Mouse (Mus musculus) lung, postnatal 0 days (tissue): ENCODE data around the gene Fut11. TPM values are rescaled to one million over a fixed set of nuclear protein-coding genes. Genes with fewer than 3 reads are reported as not detected.

Experiments used
- ATAC-seq: fragments of 200-750 bp; cut with Nextera tagmentation; 2 replicates; pipeline ENCODE4 v1.8.0; 2017; ENCODE audit warnings: moderate library complexity
- DNase-seq: peaks from one replicate; pipeline ENCODE4 v3.0.0-alpha.2; 2016; ENCODE audit warnings: low spot score
- H3K27ac ChIP-seq: fragments of 300-500 bp; sonication (generic); 2 replicates; pipeline ENCODE4 v1.5.1; 2014; ENCODE audit warnings: antibody characterized with exemption, mild to moderate bottlenecking, low read length, mixed read lengths
- H3K27me3 ChIP-seq: fragments of 300-500 bp; sonication (generic); replicated peaks from 2 replicates; pipeline ENCODE4 v1.6.1; 2014; ENCODE audit warnings: low read length, mixed read lengths; ENCODE audit not compliant: insufficient read depth
- H3K36me3 ChIP-seq: fragments of 300-500 bp; sonication (generic); 2 replicates; pipeline ENCODE4 v1.6.1; 2014; ENCODE audit warnings: low read length, mixed read lengths; ENCODE audit not compliant: insufficient read depth
- H3K4me1 ChIP-seq: fragments of 300-500 bp; sonication (generic); 2 replicates; pipeline ENCODE4 v1.6.1; 2014; ENCODE audit warnings: antibody characterized with exemption, low read depth, low read length, mixed read lengths; ENCODE audit not compliant: insufficient read depth
- H3K4me2 ChIP-seq: fragments of 300-500 bp; sonication (generic); replicated peaks from 2 replicates; pipeline ENCODE4 v1.6.1; 2014; ENCODE audit warnings: low read depth, mild to moderate bottlenecking, low read length, moderate library complexity, mixed read lengths
- H3K4me3 ChIP-seq: fragments of 300-500 bp; sonication (generic); 2 replicates; pipeline ENCODE4 v1.5.1; 2014; ENCODE audit warnings: low read depth, low read length
- H3K9ac ChIP-seq: fragments of 300-500 bp; sonication (generic); replicated peaks from 2 replicates; pipeline ENCODE4 v1.6.1; 2014; ENCODE audit warnings: low read depth, mild to moderate bottlenecking
- H3K9me3 ChIP-seq: fragments of 300-500 bp; sonication (generic); 2 replicates; pipeline ENCODE4 v1.6.1; 2016; ENCODE audit warnings: low read length, mixed read lengths
- CTCF ChIP-seq: IDR thresholded peaks from 2 replicates; pipeline ENCODE4 v1.5.1; 2016; ENCODE audit warnings: antibody characterized with exemption, mild to moderate bottlenecking
- EP300 ChIP-seq: IDR thresholded peaks from 2 replicates; pipeline ENCODE4 v1.6.1; 2016; ENCODE audit warnings: antibody characterized with exemption, mild to moderate bottlenecking, control low read depth
- WGBS: fragments of 180-500 bp; shearing (Covaris S2); extraction: QIAGEN DNeasy Blood & Tissue Kit; methylation state at CpG from one replicate; pipeline ENCODE4 v1.1.7; 2014; 5-methylcytosine and 5-hydroxymethylcytosine counted together
- polyA plus RNA-seq: library from polyadenylated mRNA; unstranded; fragments of >200 nt; fragmentation: Nextera tagmentation; extraction: Ambion mirVana; gene quantifications from 2 replicates; pipeline ENCODE4 v1.2.1, GENCODE M21; 2015

Fut11 gene
- polyA plus RNA-seq, 1 experiment from 2014 or later = 24.2 TPM

DNA sequence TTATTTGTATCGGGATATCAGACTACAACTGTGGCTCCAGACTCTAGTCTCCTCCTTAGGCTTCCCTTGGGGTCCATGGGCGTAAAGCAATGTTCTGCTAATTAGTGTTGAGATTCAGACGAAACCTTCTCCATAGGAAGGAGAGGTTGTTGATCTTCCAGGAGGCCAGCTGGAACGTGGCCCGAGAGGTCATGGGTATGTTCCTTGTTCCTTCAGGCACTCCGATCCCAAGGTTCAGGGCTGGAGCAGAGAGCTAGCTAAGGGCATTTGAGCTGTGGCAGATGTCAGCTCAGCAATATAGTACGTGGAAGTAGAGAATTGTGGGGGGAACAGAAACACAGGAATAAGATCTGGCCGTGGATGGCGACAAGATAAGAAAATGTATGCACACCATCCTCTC is 39.0 kb upstream of the Fut11 start:
- Histone ChIP-seq H3K4me1 (no peaks in the 10 kb centered on the region; the same call in 1 of the 2 replicates), H3K4me2 (no peak overlapping the region), H3K27me3 (no peaks in the 10 kb centered on the region), H3K27ac (no peak overlapping the region), H3K36me3 (no peaks in the 10 kb centered on the region), H3K9ac (no peak overlapping the region), H3K4me3 (no peak overlapping the region), H3K9me3 (no peaks in the 10 kb centered on the region)
- ATAC-seq (no peak), DNase-seq (no peak)
- TF ChIP-seq CTCF (no peak), EP300 (no peak)
- WGBS = 73% methylated on average over 9 of the region's 9 CpGs

- Histone ChIP-seq H3K36me3 (no peaks in the 10 kb centered on the region), H3K27me3 (no peaks in the 10 kb centered on the region), H3K4me3 (no peak within 1 kb of the TSS), H3K4me1 (no peaks in the 10 kb centered on the region; the same call in 1 of the 2 replicates), H3K9me3 (no peaks in the 10 kb centered on the region), H3K27ac (no peak within 1 kb of the TSS), H3K4me2 (no peak within 1 kb of the TSS), H3K9ac (no peak within 1 kb of the TSS)
- WGBS = 54% methylated on average over 11 of the region's 11 CpGs
- TF ChIP-seq CTCF (no peak), EP300 (no peak)
- ATAC-seq = no peak
- DNase-seq = no peak
Measured at GRCm38 (mm10) chr14:20656361-20656760, 38.4 kb upstream of the Fut11 start, which contains the start of gene Myoz1. Myoz1 (minus strand) TSS chr14:20656540.

DNA sequence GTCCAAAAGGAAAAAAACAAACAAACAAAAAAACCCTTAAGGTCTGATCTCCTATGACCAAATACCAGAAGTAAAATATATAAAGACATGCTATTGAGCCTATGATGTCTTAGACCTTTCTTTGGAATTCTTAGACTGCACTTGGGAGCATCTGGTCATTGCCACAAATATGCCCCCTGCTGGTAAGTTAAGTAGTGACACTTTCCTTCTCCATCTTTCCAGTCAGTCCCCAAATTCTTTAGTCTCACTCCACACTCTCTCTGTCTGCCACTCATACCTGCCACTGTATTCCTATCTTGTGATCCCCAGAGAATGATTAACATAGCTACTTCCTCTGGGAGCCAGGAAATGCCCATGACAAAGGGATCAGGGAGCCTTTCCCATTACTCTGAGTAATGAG is 36.4 kb upstream of the Fut11 start:
- no peak overlapping the region for H3K4me2 ChIP-seq
- H3K36me3 ChIP-seq = no peaks in the 10 kb centered on the region
- DNase-seq (peak; percentile 87), ATAC-seq (no peak)
- H3K27ac ChIP-seq = no peak overlapping the region
- H3K4me3 ChIP-seq = no peak overlapping the region
- H3K4me1 ChIP-seq = peaks cover 3% of the 10 kb centered on the region; the same call in 1 of the 2 replicates
- no peaks in the 10 kb centered on the region for H3K27me3 ChIP-seq
- H3K9me3 ChIP-seq = no peaks in the 10 kb centered on the region
- no peak overlapping the region for H3K9ac ChIP-seq
- no peak for TF ChIP-seq EP300
- peak; percentile 85 for TF ChIP-seq CTCF

DNA sequence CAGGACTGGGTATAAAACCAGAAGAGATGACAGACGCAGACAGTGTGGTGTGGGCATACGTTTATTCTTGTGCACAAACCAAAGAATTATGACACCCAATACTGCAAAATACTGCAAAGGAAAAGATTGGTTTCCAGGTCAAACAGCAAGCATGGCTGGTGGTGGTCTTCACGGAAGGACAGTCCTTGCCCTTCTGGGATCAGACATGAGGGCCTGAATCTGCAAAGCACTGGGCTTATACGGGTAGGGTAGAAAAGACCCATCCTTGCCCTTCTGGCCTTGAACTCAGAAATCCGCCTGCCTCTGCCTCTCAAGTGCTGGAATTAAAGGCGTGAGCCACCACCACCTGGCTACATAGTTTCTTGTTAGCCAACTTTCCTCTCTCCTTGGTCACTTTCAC is 35.9 kb upstream of the Fut11 start:
- H3K36me3 ChIP-seq = no peaks in the 10 kb centered on the region
- H3K4me1 ChIP-seq = peaks cover 3% of the 10 kb centered on the region; the same call in 1 of the 2 replicates
- H3K9me3 ChIP-seq = no peaks in the 10 kb centered on the region
- H3K9ac ChIP-seq = no peak overlapping the region
- no peak overlapping the region for H3K4me3 ChIP-seq
- ATAC-seq = no peak
- H3K27ac ChIP-seq = no peak overlapping the region
- TF ChIP-seq CTCF = no peak
- no peak for TF ChIP-seq EP300
- H3K27me3 ChIP-seq = no peaks in the 10 kb centered on the region
- H3K4me2 ChIP-seq = no peak overlapping the region
- no peak for DNase-seq
- WGBS = 79% methylated on average over 6 of the region's 6 CpGs

DNA sequence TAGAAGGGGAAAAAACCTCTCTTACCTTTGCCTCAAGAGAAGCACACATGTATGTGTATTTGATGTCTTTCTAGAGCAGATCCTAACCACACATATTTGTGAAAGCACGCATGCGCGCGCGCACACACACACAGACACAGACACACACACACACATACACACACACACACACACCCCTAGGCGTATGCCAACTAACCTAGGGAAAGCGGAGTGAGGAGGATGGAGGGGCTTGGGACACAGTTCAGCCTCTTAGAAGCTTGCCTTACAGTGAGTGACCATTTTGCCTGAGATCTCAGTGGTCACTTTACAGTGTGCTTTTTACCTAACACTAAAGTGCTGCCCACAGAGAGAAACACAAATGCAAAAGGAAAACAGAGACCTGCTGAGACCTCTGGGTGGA is 35.1 kb upstream of the Fut11 start:
- ATAC-seq (no peak), DNase-seq (no peak)
- H3K4me2 ChIP-seq = no peak overlapping the region
- WGBS = 99% methylated on average over 7 of the region's 7 CpGs
- H3K4me3 ChIP-seq = no peak overlapping the region
- H3K9me3 ChIP-seq = no peaks in the 10 kb centered on the region
- TF ChIP-seq EP300 (no peak), CTCF (no peak)
- H3K9ac ChIP-seq = no peak overlapping the region
- peaks cover 3% of the 10 kb centered on the region; the same call in 1 of the 2 replicates for H3K4me1 ChIP-seq
- H3K27ac ChIP-seq = no peak overlapping the region
- H3K36me3 ChIP-seq = no peaks in the 10 kb centered on the region
- no peaks in the 10 kb centered on the region for H3K27me3 ChIP-seq

- Histone ChIP-seq H3K9ac (peak overlapping the region; percentile 50), H3K36me3 (no peaks in the 10 kb centered on the region), H3K4me3 (peak overlapping the region; percentile 55), H3K9me3 (no peaks in the 10 kb centered on the region), H3K27ac (peak overlapping the region; percentile 71), H3K4me1 (peaks cover 3% of the 10 kb centered on the region; the same call in 1 of the 2 replicates), H3K27me3 (no peaks in the 10 kb centered on the region), H3K4me2 (peak overlapping the region; percentile 95)
- DNase-seq = peak; percentile 98
- 2% methylated on average over 52 of the region's 52 CpGs for WGBS
- peak; percentile 94 for ATAC-seq
- peak; percentile 9; the same call in 1 of the 2 replicates for TF ChIP-seq EP300
- peak; percentile 89 for TF ChIP-seq CTCF
Measured at GRCm38 (mm10) chr14:20660827-20661660, 33.7 kb upstream of the Fut11 start.
